Mouse (Mus musculus): Measurements from ENCODE around the gene Pold1.

The Pold1 gene

GRCm38 (mm10) chr7:44548497-44549087 lies at the start of gene Pold1:
Gene Pold1 (minus strand): TSS chr7:44548849.
- DNase-seq (ENCODE audit: extremely low read depth, low read depth), result peak; percentile 92

GRCm38 (mm10) chr7:44598336-44598735 lies 49.7 kb upstream of the Pold1 start:
- no peak for DNase-seq (ENCODE audit: extremely low read depth, low read depth)

GRCm38 (mm10) chr7:44597666-44598065 lies 49.0 kb upstream of the Pold1 start:
- no peak for DNase-seq (ENCODE audit: extremely low read depth, low read depth)

- DNase-seq (ENCODE audit: extremely low read depth, low read depth), result no peak
Measured at GRCm38 (mm10) chr7:44596996-44597538, 48.4 kb upstream of the Pold1 start.

GRCm38 (mm10) chr7:44596051-44596450 lies 47.4 kb upstream of the Pold1 start:
- DNase-seq (ENCODE audit: extremely low read depth, low read depth), result no peak

- no peak for DNase-seq (ENCODE audit: extremely low read depth, low read depth)
Measured at GRCm38 (mm10) chr7:44595131-44595561, 46.5 kb upstream of the Pold1 start.

- DNase-seq (ENCODE audit: extremely low read depth, low read depth), result no peak
Measured at GRCm38 (mm10) chr7:44594291-44594690, 45.6 kb upstream of the Pold1 start.

GRCm38 (mm10) chr7:44593775-44594174 lies 45.1 kb upstream of the Pold1 start:
- DNase-seq (ENCODE audit: extremely low read depth, low read depth), result no peak

- DNase-seq (ENCODE audit: extremely low read depth, low read depth), result no peak
Measured at GRCm38 (mm10) chr7:44593051-44593450, 44.4 kb upstream of the Pold1 start.

GRCm38 (mm10) chr7:44591348-44592116 lies 42.9 kb upstream of the Pold1 start:
- DNase-seq (ENCODE audit: extremely low read depth, low read depth), result no peak

GRCm38 (mm10) chr7:44590402-44591347 lies 42.0 kb upstream of the Pold1 start, which contains the start of gene Kcnc3:
Gene Kcnc3 (plus strand): TSS chr7:44590664.
- DNase-seq (ENCODE audit: extremely low read depth, low read depth), result no peak

- DNase-seq (ENCODE audit: extremely low read depth, low read depth), result no peak
Measured at GRCm38 (mm10) chr7:44589946-44590345, 41.3 kb upstream of the Pold1 start.

GRCm38 (mm10) chr7:44589149-44589548 lies 40.5 kb upstream of the Pold1 start:
- DNase-seq (ENCODE audit: extremely low read depth, low read depth), result no peak

GRCm38 (mm10) chr7:44588338-44588737 lies 39.7 kb upstream of the Pold1 start:
- no peak for DNase-seq (ENCODE audit: extremely low read depth, low read depth)

- DNase-seq (ENCODE audit: extremely low read depth, low read depth), result no peak
Measured at GRCm38 (mm10) chr7:44587676-44588075, 39.0 kb upstream of the Pold1 start.

- DNase-seq (ENCODE audit: extremely low read depth, low read depth), result no peak
Measured at GRCm38 (mm10) chr7:44586930-44587329, 38.3 kb upstream of the Pold1 start.

GRCm38 (mm10) chr7:44586518-44586917 lies 37.9 kb upstream of the Pold1 start:
- no peak for DNase-seq (ENCODE audit: extremely low read depth, low read depth)

GRCm38 (mm10) chr7:44585606-44586005 lies 37.0 kb upstream of the Pold1 start:
- DNase-seq (ENCODE audit: extremely low read depth, low read depth), result no peak

GRCm38 (mm10) chr7:44584921-44585320 lies 36.3 kb upstream of the Pold1 start:
- no peak for DNase-seq (ENCODE audit: extremely low read depth, low read depth)

- no peak for DNase-seq (ENCODE audit: extremely low read depth, low read depth)
Measured at GRCm38 (mm10) chr7:44584265-44584804, 35.7 kb upstream of the Pold1 start.

GRCm38 (mm10) chr7:44583146-44583545 lies 34.5 kb upstream of the Pold1 start:
- no peak for DNase-seq (ENCODE audit: extremely low read depth, low read depth)

Data from MEL-GATA-1-ER (cell line).